Mouse (Mus musculus) left cerebral cortex, postnatal 10 days (tissue): Measurements from ENCODE around the gene Zfp652. TPM values are rescaled to one million over a fixed set of nuclear protein-coding genes. Genes with fewer than 3 reads are reported as not detected.

ENCODE experiments used
- DNase-seq, 2 experiments: peaks; one replicate each; pipeline ENCODE4 v3.0.0; 2021 to 2022; ENCODE audit warnings: low spot score in 2 of 2, mixed read lengths in 1 of 2; ENCODE audit errors: extremely low spot score in 1 of 2
- intact Hi-C: fragments of 180-260 bp; cut with DNase I; formaldehyde crosslinking; loops from one replicate; pipeline ENCODE4 v1.15.1; 2025
- total RNA-seq, 2 experiments: library from RNA; stranded (reverse); gene quantifications; 2 replicates each; pipeline ENCODE4 v1.2.3; 2021

The Zfp652 gene
- total RNA-seq, 2 experiments from 2014 or later, result 39.9 to 40.8 TPM

- DNase-seq, result no peak
- intact Hi-C loops, result no loop called here
These were observed 122.6 kb downstream of the Zfp652 start for GRCm38 (mm10) chr11:95834742-95835710.

- intact Hi-C loops, result no loop called here
- no peak for DNase-seq
These were observed 123.4 kb downstream of the Zfp652 start for GRCm38 (mm10) chr11:95835832-95836231.

- intact Hi-C loops, result no loop called here
These were observed 124.0 kb downstream of the Zfp652 start for GRCm38 (mm10) chr11:95836433-95836832.

GRCm38 (mm10) chr11:95837059-95837458 lies 124.6 kb downstream of the Zfp652 start, which contains the start of gene Gngt2:
TSS of gene Gngt2 (plus strand) at chr11:95837216.
- intact Hi-C loops, result no loop called here
- peak in 1 of 2 experiments; percentile 90 for DNase-seq

More at GRCm38 (mm10) chr11:95836433-95836832, 124.0 kb downstream of the Zfp652 start:
- no peak for DNase-seq

- DNase-seq, result no peak
These were observed 126.1 kb downstream of the Zfp652 start for GRCm38 (mm10) chr11:95838598-95838997.

GRCm38 (mm10) chr11:95838999-95839868 lies 126.8 kb downstream of the Zfp652 start:
- intact Hi-C loops, result no loop called here
- no peak for DNase-seq

More at GRCm38 (mm10) chr11:95838598-95838997, 126.1 kb downstream of the Zfp652 start:
- intact Hi-C loops, result no loop called here

GRCm38 (mm10) chr11:95840694-95841497 lies 128.4 kb downstream of the Zfp652 start:
- intact Hi-C loops, result no loop called here
- no peak for DNase-seq

- DNase-seq, result no peak
- intact Hi-C loops, result no loop called here
These were observed 129.0 kb downstream of the Zfp652 start for GRCm38 (mm10) chr11:95841498-95841830.

GRCm38 (mm10) chr11:95842074-95842681 lies 129.7 kb downstream of the Zfp652 start, which contains the start of gene Abi3:
TSS of gene Abi3 (minus strand) at chr11:95842476.
- DNase-seq, result peak in 1 of 2 experiments; percentile 60

GRCm38 (mm10) chr11:95842953-95843352 lies 130.5 kb downstream of the Zfp652 start:
- no peak for DNase-seq
- intact Hi-C loops, result no loop called here

More at GRCm38 (mm10) chr11:95842074-95842681, 129.7 kb downstream of the Zfp652 start, which contains the start of gene Abi3:
- intact Hi-C loops, result no loop called here

GRCm38 (mm10) chr11:95843421-95843950 lies 131.0 kb downstream of the Zfp652 start:
- intact Hi-C loops, result no loop called here
- DNase-seq, result no peak

GRCm38 (mm10) chr11:95844935-95845334 lies 132.5 kb downstream of the Zfp652 start:
- intact Hi-C loops, result no loop called here
- DNase-seq, result no peak

GRCm38 (mm10) chr11:95850898-95851297 lies 138.4 kb downstream of the Zfp652 start:
- intact Hi-C loops, result no loop called here
- DNase-seq, result no peak

GRCm38 (mm10) chr11:95853684-95854083 lies 141.2 kb downstream of the Zfp652 start:
- peak in 1 of 2 experiments; percentile 61 for DNase-seq

GRCm38 (mm10) chr11:95857306-95857705 lies 144.8 kb downstream of the Zfp652 start:
- intact Hi-C loops, result no loop called here
- no peak for DNase-seq

More at GRCm38 (mm10) chr11:95853684-95854083, 141.2 kb downstream of the Zfp652 start:
- intact Hi-C loops, result no loop called here

GRCm38 (mm10) chr11:95857716-95858527 lies 145.4 kb downstream of the Zfp652 start:
- intact Hi-C loops, result no loop called here
- peak in 1 of 2 experiments; percentile 50 for DNase-seq
